Mouse (Mus musculus) frontal cortex, adult (tissue): Measurements from ENCODE around the gene Ypel3.
"Not testable (repeated sequence)": the region's sequence is repeated elsewhere in the genome, so short reads cannot be mapped to it uniquely, and the experiment has no call there.

Experiments used
- ATAC-seq: cut with Nextera tagmentation; 2 replicates; pipeline ENCODE4 v1.9.2; 2017; ENCODE audit warnings: mild to moderate bottlenecking, moderate library complexity, mixed read lengths; ENCODE audit not compliant: low TSS enrichment

Gene Ypel3

GRCm38 (mm10) chr7:126776598-126777057, at the start of gene Ypel3:
Ypel3 (plus strand) TSS chr7:126776955.
- ATAC-seq, result peak; percentile 86

- not testable (repeated sequence) for ATAC-seq
Observed at GRCm38 (mm10) chr7:126730256-126730789, 46.4 kb upstream of the Ypel3 start.

GRCm38 (mm10) chr7:126736122-126736521, 40.6 kb upstream of the Ypel3 start:
- no peak for ATAC-seq

- peak; percentile 93 for ATAC-seq
Observed at GRCm38 (mm10) chr7:126739551-126739950, 37.2 kb upstream of the Ypel3 start.

GRCm38 (mm10) chr7:126740132-126740735, 36.5 kb upstream of the Ypel3 start:
- no peak for ATAC-seq

- no peak for ATAC-seq
Observed at GRCm38 (mm10) chr7:126740977-126741376, 35.8 kb upstream of the Ypel3 start.

GRCm38 (mm10) chr7:126741452-126741851, 35.3 kb upstream of the Ypel3 start:
- no peak for ATAC-seq

- no peak for ATAC-seq
Observed at GRCm38 (mm10) chr7:126741964-126742482, 34.7 kb upstream of the Ypel3 start.

GRCm38 (mm10) chr7:126746066-126746465, 30.7 kb upstream of the Ypel3 start:
- ATAC-seq, result peak; percentile 44; the same call in 1 of the 2 replicates

GRCm38 (mm10) chr7:126746798-126747197, 30.0 kb upstream of the Ypel3 start:
- ATAC-seq, result no peak; the same call in 1 of the 2 replicates

GRCm38 (mm10) chr7:126748824-126749223, 27.9 kb upstream of the Ypel3 start:
- ATAC-seq, result no peak

GRCm38 (mm10) chr7:126749582-126750343, 27.0 kb upstream of the Ypel3 start:
- ATAC-seq, result no peak

GRCm38 (mm10) chr7:126754866-126755265, 21.9 kb upstream of the Ypel3 start:
- peak; percentile 75 for ATAC-seq

GRCm38 (mm10) chr7:126758539-126758938, 18.2 kb upstream of the Ypel3 start:
- ATAC-seq, result no peak

GRCm38 (mm10) chr7:126759050-126759671, 17.6 kb upstream of the Ypel3 start, which contains the start of gene Mapk3:
Mapk3 (plus strand) TSS chr7:126759601.
- 0 out of 2 replicates have a peak, but pooled peaks have one; percentile 26 for ATAC-seq

GRCm38 (mm10) chr7:126759672-126760390, 16.9 kb upstream of the Ypel3 start:
- ATAC-seq, result no peak

- ATAC-seq, result no peak
Observed at GRCm38 (mm10) chr7:126760391-126760802, 16.4 kb upstream of the Ypel3 start.

GRCm38 (mm10) chr7:126760956-126761355, 15.8 kb upstream of the Ypel3 start:
- ATAC-seq, result no peak

- no peak for ATAC-seq
Observed at GRCm38 (mm10) chr7:126761529-126762067, 15.2 kb upstream of the Ypel3 start.

- ATAC-seq, result peak; percentile 65
Observed at GRCm38 (mm10) chr7:126762471-126763008, 14.2 kb upstream of the Ypel3 start.

GRCm38 (mm10) chr7:126765540-126765939, 11.2 kb upstream of the Ypel3 start:
- ATAC-seq, result no peak
